Mouse (Mus musculus): ENCODE results near the gene 2010111I01Rik. TPM values are rescaled to one million over a fixed set of nuclear protein-coding genes. Genes with fewer than 3 reads are reported as not detected.

2010111I01Rik gene
- polyA plus RNA-seq, 1 experiment from 2014 or later, result 31.8 TPM

DNA sequence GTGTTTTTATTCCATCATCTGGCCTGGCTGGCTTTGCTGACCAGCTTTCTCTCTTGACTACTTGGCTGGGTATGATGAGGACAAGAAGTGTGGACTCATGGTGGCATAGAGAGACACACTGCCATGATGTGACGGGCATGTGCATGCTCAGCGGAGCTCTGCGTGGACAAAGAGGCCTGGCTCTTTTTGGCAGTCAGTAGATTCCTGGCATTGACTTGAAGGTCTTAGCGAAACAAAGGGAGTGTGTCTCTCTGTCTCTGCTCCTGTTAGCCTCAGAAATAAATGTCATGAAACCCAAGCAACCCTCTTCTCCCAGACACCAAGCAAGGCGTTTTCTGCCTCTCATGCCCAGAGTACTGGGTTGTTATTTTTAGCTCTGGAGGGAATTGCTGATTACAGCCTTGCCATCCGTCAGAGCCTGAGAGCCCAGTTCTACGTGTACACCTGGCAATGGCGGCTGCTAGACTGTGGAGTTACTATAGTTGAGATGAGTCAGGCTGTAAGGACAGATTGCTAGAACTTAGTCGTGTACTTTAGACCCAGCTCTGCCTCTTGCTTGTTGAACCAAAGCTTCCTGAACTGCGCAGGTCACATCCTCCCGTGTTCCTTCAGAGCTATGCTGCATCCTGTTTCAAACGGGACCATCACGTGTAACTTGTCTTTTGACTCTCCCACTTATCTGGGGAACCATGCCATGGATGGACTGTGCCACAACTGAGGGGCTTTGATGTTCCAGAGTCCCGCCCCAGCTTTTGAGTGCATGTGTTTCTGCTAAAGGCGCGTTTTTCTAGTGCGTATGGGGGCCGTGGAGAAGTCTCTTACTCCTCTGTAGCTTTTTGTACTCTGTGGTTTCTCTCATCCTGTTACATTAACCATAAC lies 296.3 kb downstream of the 2010111I01Rik start:
- Histone ChIP-seq H3K27ac (ENCODE audit: low read depth, low read length) (peak overlapping the region; percentile 57), H3K27me3 (ENCODE audit: control insufficient read depth, insufficient read depth, low read length) (no peaks in the 10 kb centered on the region), H3K9ac (ENCODE audit: low read length) (peak overlapping the region; percentile 27; the same call in 1 of the 2 replicates), H3K36me3 (ENCODE audit: control insufficient read depth, insufficient read depth, low read length) (0 out of 2 replicates have a peak, but pooled peaks cover 2% of the 10 kb centered on the region), H3K9me3 (ENCODE audit: control insufficient read depth, low read length) (no peaks in the 10 kb centered on the region), H3K4me1 (ENCODE audit: control insufficient read depth, insufficient read depth, low read length) (peaks cover 20% of the 10 kb centered on the region), H3K4me2 (no peak overlapping the region), H3K4me3 (ENCODE audit: low read depth, low read length) (no peak overlapping the region)
- peak; percentile 63 for ATAC-seq (ENCODE audit: low FRiP score)
- DNase-seq (ENCODE audit: low spot score, missing footprints), result peak; percentile 89
- 72% methylated on average over 18 of the region's 18 CpGs for WGBS

DNA sequence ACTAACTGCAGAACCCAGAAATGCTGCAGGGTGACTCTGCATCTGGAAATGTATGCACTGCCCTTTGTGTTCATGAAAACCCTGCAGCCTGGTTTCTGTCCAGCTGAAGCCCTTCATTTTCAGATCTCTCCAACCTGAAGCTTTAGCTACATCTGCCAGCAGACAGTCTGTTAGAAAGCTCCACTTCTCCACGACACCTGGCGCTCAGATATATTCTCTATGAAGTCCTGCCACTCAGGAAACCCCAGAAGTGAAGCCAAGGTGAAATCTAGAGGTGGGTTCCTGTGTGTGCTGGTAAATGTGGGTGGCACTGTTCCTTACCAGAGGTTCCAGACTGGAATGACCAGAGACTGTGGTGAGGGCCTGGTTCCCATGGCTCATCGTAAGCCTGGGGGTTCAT lies 297.0 kb downstream of the 2010111I01Rik start:
- Histone ChIP-seq H3K4me3 (ENCODE audit: low read depth, low read length) (no peak overlapping the region), H3K27ac (ENCODE audit: low read depth, low read length) (no peak overlapping the region), H3K9me3 (ENCODE audit: control insufficient read depth, low read length) (no peaks in the 10 kb centered on the region), H3K36me3 (ENCODE audit: control insufficient read depth, insufficient read depth, low read length) (0 out of 2 replicates have a peak, but pooled peaks cover 2% of the 10 kb centered on the region), H3K4me1 (ENCODE audit: control insufficient read depth, insufficient read depth, low read length) (peaks cover 20% of the 10 kb centered on the region), H3K4me2 (no peak overlapping the region), H3K9ac (ENCODE audit: low read length) (no peak overlapping the region), H3K27me3 (ENCODE audit: control insufficient read depth, insufficient read depth, low read length) (no peaks in the 10 kb centered on the region)
- ATAC-seq (ENCODE audit: low FRiP score), result no peak
- WGBS, result 98% methylated on average over 3 of the region's 3 CpGs
- DNase-seq (ENCODE audit: low spot score, missing footprints), result no peak

DNA sequence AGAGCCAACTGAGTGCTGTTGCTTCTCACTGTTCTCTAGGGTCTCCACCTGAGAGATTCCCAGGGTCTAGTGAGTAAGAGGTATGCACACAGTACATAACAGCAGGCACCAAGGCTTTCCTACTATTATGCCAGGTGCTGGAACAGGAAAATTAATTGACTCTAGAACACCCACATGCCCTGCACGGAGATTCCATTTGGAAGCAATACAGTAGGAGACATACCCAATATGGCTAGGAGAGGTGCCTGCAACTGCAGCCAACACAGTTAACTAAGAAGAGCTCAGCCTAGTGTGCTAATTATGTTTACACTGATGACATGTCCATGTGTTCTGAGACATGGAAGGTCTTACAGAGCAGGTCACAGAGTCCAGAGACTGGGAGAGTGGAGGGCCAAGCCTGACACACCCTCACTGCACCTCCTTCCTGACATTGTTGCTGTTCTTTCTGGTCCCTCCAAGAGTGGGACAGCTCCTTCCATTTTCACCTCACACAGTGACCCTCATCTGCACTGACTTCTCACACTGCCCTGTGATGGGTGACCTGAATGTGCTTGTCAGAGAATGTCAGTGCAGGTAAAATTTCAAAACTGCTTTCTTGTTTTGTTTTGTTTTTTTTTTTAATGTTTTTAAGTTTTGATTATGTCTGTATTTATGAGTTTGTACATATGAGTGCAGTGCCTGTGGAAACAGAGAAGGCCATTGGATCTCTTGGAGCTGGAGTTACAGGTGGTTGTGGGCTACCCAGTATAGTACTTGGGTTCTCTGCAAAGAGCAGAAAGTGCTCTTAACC lies 297.7 kb downstream of the 2010111I01Rik start:
- H3K9me3 ChIP-seq (ENCODE audit: control insufficient read depth, low read length), result no peaks in the 10 kb centered on the region
- ATAC-seq (ENCODE audit: low FRiP score) (no peak), DNase-seq (ENCODE audit: low spot score, missing footprints) (no peak)
- H3K27me3 ChIP-seq (ENCODE audit: control insufficient read depth, insufficient read depth, low read length), result no peaks in the 10 kb centered on the region
- H3K27ac ChIP-seq (ENCODE audit: low read depth, low read length), result no peak overlapping the region
- no peak overlapping the region for H3K9ac ChIP-seq (ENCODE audit: low read length)
- H3K4me3 ChIP-seq (ENCODE audit: low read depth, low read length), result no peak overlapping the region
- 85% methylated on average over 1 of the region's 1 CpGs for WGBS
- no peak overlapping the region for H3K4me2 ChIP-seq
- H3K36me3 ChIP-seq (ENCODE audit: control insufficient read depth, insufficient read depth, low read length), result 0 out of 2 replicates have a peak, but pooled peaks cover 2% of the 10 kb centered on the region
- peaks cover 20% of the 10 kb centered on the region for H3K4me1 ChIP-seq (ENCODE audit: control insufficient read depth, insufficient read depth, low read length)

DNA sequence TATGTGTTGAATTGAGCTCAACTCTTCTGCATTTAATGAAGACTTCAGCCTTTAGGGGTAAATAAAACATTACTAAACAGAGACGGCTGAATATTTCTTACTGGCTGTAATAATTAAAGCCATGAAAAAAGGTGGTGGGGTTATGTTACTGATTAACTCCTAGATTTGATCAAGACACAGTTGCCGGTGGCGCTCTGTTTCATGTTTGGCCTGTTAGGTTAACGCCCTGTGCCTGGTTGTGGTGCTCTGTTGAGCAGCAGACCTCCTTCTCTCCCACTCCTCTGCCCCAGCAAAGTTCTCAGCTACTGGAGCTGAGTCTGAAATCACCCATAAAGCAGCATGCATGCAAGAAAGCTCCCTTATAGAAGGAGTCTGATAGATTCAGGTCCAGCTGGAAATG lies 303.7 kb downstream of the 2010111I01Rik start:
- H3K27ac ChIP-seq (ENCODE audit: low read depth, low read length), result no peak overlapping the region
- H3K36me3 ChIP-seq (ENCODE audit: control insufficient read depth, insufficient read depth, low read length), result 0 out of 2 replicates have a peak, but pooled peaks cover 2% of the 10 kb centered on the region
- no peak for ATAC-seq (ENCODE audit: low FRiP score)
- DNase-seq (ENCODE audit: low spot score, missing footprints), result no peak
- no peaks in the 10 kb centered on the region for H3K9me3 ChIP-seq (ENCODE audit: control insufficient read depth, low read length)
- H3K4me2 ChIP-seq, result no peak overlapping the region
- 86% methylated on average over 4 of the region's 4 CpGs for WGBS
- peaks cover 16% of the 10 kb centered on the region for H3K4me1 ChIP-seq (ENCODE audit: control insufficient read depth, insufficient read depth, low read length)
- no peak overlapping the region for H3K4me3 ChIP-seq (ENCODE audit: low read depth, low read length)
- H3K27me3 ChIP-seq (ENCODE audit: control insufficient read depth, insufficient read depth, low read length), result peaks cover 8% of the 10 kb centered on the region; the same call in 1 of the 2 replicates
- H3K9ac ChIP-seq (ENCODE audit: low read length), result no peak overlapping the region

DNA sequence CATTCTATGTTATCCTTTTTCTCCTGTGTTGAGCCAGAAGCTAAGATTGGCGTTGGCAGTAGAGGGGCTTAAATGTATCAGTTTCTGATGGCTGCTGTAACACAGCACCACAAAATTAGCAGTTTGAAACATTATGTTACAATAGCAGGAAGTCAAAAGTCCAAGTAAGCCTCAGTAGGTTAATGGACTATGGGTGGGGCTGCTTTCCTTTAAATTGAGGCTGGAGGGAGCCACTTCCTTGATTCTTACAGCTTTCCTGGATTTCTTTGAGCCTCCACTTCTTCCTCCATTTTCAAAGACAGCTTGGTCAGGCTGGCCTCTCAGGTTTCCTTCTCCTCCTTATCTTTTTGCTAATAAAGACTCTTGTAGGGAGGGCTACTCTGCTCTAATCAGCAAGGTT lies 304.1 kb downstream of the 2010111I01Rik start:
- WGBS, result 88% methylated on average over 1 of the region's 1 CpGs
- Histone ChIP-seq H3K4me3 (ENCODE audit: low read depth, low read length) (no peak overlapping the region), H3K27ac (ENCODE audit: low read depth, low read length) (no peak overlapping the region), H3K4me2 (no peak overlapping the region), H3K9me3 (ENCODE audit: control insufficient read depth, low read length) (no peaks in the 10 kb centered on the region), H3K9ac (ENCODE audit: low read length) (no peak overlapping the region), H3K36me3 (ENCODE audit: control insufficient read depth, insufficient read depth, low read length) (0 out of 2 replicates have a peak, but pooled peaks cover 2% of the 10 kb centered on the region), H3K27me3 (ENCODE audit: control insufficient read depth, insufficient read depth, low read length) (peaks cover 8% of the 10 kb centered on the region; the same call in 1 of the 2 replicates), H3K4me1 (ENCODE audit: control insufficient read depth, insufficient read depth, low read length) (peaks cover 16% of the 10 kb centered on the region)
- ATAC-seq (ENCODE audit: low FRiP score) (no peak), DNase-seq (ENCODE audit: low spot score, missing footprints) (no peak)

DNA sequence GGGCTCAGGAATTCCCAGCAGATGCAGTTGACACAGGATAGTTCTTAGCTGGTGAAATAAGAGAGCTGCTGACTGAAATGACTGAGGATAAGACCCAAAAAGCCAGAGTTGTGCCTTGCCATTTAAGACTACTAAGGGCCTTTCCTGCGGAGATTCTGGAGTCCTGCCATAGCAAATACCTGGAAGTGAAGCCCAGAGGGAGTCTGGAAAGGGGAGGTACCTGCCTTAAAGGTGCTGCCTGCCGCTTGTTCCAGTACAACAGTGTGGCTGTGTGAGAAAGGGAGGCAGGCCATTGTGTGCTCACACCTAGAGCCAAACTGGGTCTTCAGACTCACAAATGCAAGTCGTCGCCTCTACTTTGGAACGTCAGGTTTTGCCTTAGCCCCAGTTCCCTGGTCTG lies 305.5 kb downstream of the 2010111I01Rik start:
- H3K9me3 ChIP-seq (ENCODE audit: control insufficient read depth, low read length), result no peaks in the 10 kb centered on the region
- no peak for DNase-seq (ENCODE audit: low spot score, missing footprints)
- no peak for ATAC-seq (ENCODE audit: low FRiP score)
- peaks cover 8% of the 10 kb centered on the region; the same call in 1 of the 2 replicates for H3K27me3 ChIP-seq (ENCODE audit: control insufficient read depth, insufficient read depth, low read length)
- no peak overlapping the region for H3K9ac ChIP-seq (ENCODE audit: low read length)
- no peak overlapping the region for H3K4me3 ChIP-seq (ENCODE audit: low read depth, low read length)
- H3K36me3 ChIP-seq (ENCODE audit: control insufficient read depth, insufficient read depth, low read length), result no peaks in the 10 kb centered on the region
- WGBS, result 19% methylated on average over 5 of the region's 5 CpGs
- no peak overlapping the region for H3K4me2 ChIP-seq
- peaks cover 16% of the 10 kb centered on the region for H3K4me1 ChIP-seq (ENCODE audit: control insufficient read depth, insufficient read depth, low read length)
- H3K27ac ChIP-seq (ENCODE audit: low read depth, low read length), result no peak overlapping the region

DNA sequence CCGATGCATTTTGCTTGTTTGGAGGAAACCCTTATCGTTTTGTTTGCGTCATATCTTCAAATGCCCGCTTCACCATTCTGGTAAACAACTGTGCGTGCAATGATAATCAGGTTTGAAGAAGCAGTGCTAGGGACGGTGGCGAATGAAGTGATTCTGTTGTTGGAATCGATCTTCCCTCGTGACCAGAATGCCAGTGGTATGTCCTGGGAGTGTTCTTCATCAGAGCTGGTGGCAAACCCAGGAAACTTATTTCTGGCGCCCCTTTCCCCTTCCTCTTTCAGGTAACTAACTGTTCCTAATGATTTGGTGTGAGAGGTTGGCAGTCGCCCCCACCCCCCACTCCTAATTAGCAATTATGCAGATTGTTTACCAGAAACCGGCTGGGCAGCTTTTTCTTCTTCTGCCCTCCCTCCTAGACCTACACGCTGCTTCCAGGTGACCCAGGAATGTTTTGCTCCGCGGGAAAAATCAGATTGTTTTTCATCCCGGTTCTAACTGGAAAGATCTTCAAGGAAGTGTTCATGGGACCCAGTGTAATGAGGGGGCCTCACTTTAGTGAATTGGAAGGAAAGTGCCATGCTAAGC lies 307.4 kb downstream of the 2010111I01Rik start:
- ATAC-seq (ENCODE audit: low FRiP score), result peak; percentile 60
- peak overlapping the region; percentile 40 for H3K4me3 ChIP-seq (ENCODE audit: low read depth, low read length)
- H3K9ac ChIP-seq (ENCODE audit: low read length), result peak overlapping the region; percentile 58
- no peaks in the 10 kb centered on the region for H3K9me3 ChIP-seq (ENCODE audit: control insufficient read depth, low read length)
- WGBS, result 4% methylated on average over 16 of the region's 16 CpGs
- H3K27ac ChIP-seq (ENCODE audit: low read depth, low read length), result no peak overlapping the region; the same call in 1 of the 2 replicates
- no peak for DNase-seq (ENCODE audit: low spot score, missing footprints)
- H3K27me3 ChIP-seq (ENCODE audit: control insufficient read depth, insufficient read depth, low read length), result peaks cover 8% of the 10 kb centered on the region; the same call in 1 of the 2 replicates
- H3K4me1 ChIP-seq (ENCODE audit: control insufficient read depth, insufficient read depth, low read length), result peaks cover 16% of the 10 kb centered on the region
- peak overlapping the region; percentile 53 for H3K4me2 ChIP-seq
- H3K36me3 ChIP-seq (ENCODE audit: control insufficient read depth, insufficient read depth, low read length), result no peaks in the 10 kb centered on the region

DNA sequence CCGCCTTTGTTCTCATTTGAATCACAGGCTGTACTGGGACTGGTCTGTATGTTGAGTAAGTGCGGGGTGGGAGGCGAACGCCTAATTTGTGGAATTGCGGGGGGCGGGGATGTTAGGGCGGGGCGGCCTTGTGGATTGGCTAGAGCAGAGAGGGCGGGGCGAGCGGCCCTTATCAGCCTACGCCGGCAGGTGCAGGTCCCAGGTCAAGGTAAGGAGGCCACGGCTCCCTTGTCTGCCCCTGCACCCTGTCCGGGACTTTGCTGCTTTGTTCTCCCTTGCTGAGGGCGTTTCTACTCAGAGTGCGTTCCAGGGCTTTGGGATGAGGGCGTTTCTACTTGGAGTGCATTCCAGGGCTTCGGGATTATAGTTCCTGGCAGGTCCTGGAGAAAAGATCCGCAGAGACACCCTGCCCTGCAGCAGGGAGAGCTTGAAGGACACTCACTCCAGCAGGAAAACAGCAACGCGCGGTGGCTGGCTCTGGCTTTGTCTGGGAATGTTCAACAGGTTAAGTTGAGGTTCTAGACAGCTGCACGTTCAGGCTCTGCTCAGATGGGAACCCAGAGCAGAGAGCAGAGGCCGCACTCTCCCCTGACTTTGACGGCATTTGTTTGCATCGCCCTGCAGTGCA lies 308.0 kb downstream of the 2010111I01Rik start:
- peak overlapping the region; percentile 40 for H3K4me3 ChIP-seq (ENCODE audit: low read depth, low read length)
- peaks cover 8% of the 10 kb centered on the region; the same call in 1 of the 2 replicates for H3K27me3 ChIP-seq (ENCODE audit: control insufficient read depth, insufficient read depth, low read length)
- DNase-seq (ENCODE audit: low spot score, missing footprints) (peak; percentile 98), ATAC-seq (ENCODE audit: low FRiP score) (peak; percentile 85)
- peak overlapping the region; percentile 58 for H3K9ac ChIP-seq (ENCODE audit: low read length)
- H3K4me2 ChIP-seq, result peak overlapping the region; percentile 53
- H3K27ac ChIP-seq (ENCODE audit: low read depth, low read length), result peak overlapping the region; percentile 15; the same call in 1 of the 2 replicates
- WGBS, result under 1% methylated on average over 27 of the region's 27 CpGs
- no peaks in the 10 kb centered on the region for H3K36me3 ChIP-seq (ENCODE audit: control insufficient read depth, insufficient read depth, low read length)
- no peaks in the 10 kb centered on the region for H3K9me3 ChIP-seq (ENCODE audit: control insufficient read depth, low read length)
- H3K4me1 ChIP-seq (ENCODE audit: control insufficient read depth, insufficient read depth, low read length), result peaks cover 16% of the 10 kb centered on the region
